Mouse (Mus musculus): ENCODE measurements at regions not wholly inside any gene's neighbourhood (a gene's known extent, or its start where the extent isn't known, plus 50 kb on each side); places are given as distances from the start of the nearest gene placed in this dataset.
"Not testable (repeated sequence)": the region's sequence is repeated elsewhere in the genome, so short reads cannot be mapped to it uniquely, and the experiment has no call there.

DNA sequence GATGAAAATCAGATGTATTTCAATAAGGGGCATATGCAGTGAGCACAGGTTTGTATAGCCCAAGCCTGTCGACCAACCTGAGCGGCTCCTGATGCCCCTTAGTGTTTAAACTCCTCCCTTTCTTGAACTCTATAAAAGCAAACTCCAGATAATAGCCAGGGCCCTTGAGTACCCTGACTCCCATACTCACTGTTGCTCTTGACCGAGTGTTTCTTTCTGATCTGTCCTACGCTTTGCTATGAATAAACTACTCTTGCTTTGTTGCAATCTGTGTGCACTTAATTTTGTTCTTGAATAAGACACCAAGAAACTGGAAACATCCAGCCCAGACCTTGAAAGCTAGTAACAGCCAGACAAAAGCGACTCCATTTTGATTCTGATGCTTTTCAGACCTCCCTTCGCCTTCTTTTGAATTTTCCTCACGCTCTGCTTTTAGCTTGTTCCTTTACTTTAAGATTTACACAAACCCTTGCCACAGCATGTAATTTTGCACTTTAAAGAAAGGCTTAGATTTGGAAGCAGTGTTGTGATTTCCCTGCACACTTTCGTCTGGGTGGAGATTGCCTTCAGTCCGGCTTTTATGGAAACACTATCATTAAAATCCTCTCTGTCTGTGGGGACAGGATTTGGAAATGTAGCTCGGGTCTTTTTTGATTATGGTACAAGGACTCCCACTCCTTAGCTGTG is 149.1 kb downstream of the Gm5426 start:
- Histone ChIP-seq H3K4me2 (ENCODE audit: low read length) (no peak overlapping the region), H3K4me1 (replicated peaks; ENCODE audit: control insufficient read depth, insufficient read depth, low read length) (no peaks in the 10 kb centered on the region), H3K9me3 (ENCODE audit: control insufficient read depth, low read length) (no peaks in the 10 kb centered on the region), H3K27me3 (replicated peaks; ENCODE audit: control insufficient read depth, insufficient read depth, low read length) (no peaks in the 10 kb centered on the region), H3K36me3 (ENCODE audit: control insufficient read depth, insufficient read depth, low read length) (no peaks in the 10 kb centered on the region), H3K9ac (ENCODE audit: low read length) (no peak overlapping the region), H3K27ac (ENCODE audit: low read depth) (no peak overlapping the region), H3K4me3 (ENCODE audit: low read depth, low read length) (no peak overlapping the region)
- WGBS: 87% methylated on average over 10 of the region's 10 CpGs
- ATAC-seq (replicated peaks; ENCODE audit: low FRiP score, low TSS enrichment, low read depth) (no peak), DNase-seq (ENCODE audit: low spot score) (no peak)

DNA sequence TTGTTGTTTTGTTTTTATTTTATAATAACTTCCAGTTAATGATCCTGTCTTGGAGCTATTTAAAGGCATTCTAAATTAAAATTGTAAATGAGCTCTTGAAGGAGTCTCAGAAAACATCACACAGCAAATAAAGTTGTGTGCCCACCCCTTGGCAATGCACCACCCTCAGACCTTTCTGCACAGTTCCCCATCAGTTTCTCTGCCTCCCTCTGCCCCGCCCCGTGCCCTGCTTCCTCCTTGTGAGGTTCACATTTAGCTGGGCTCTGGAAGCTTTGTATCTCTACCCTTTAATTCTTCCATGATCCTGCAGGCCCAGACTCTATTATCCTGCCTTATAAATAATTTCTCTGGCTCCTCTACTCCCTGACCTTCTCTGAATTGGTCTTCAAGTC is 149.7 kb downstream of the Gm5426 start:
- ATAC-seq (replicated peaks; ENCODE audit: low FRiP score, low TSS enrichment, low read depth): no peak
- DNase-seq (ENCODE audit: low spot score): no peak
- no peak overlapping the region for H3K4me3 ChIP-seq (ENCODE audit: low read depth, low read length)
- WGBS: 75% methylated on average over 2 of the region's 2 CpGs
- no peaks in the 10 kb centered on the region for H3K4me1 ChIP-seq (replicated peaks; ENCODE audit: control insufficient read depth, insufficient read depth, low read length)
- H3K4me2 ChIP-seq (ENCODE audit: low read length): no peak overlapping the region
- H3K36me3 ChIP-seq (ENCODE audit: control insufficient read depth, insufficient read depth, low read length): no peaks in the 10 kb centered on the region
- H3K27ac ChIP-seq (ENCODE audit: low read depth): no peak overlapping the region
- H3K9me3 ChIP-seq (ENCODE audit: control insufficient read depth, low read length): no peaks in the 10 kb centered on the region
- no peaks in the 10 kb centered on the region for H3K27me3 ChIP-seq (replicated peaks; ENCODE audit: control insufficient read depth, insufficient read depth, low read length)
- no peak overlapping the region for H3K9ac ChIP-seq (ENCODE audit: low read length)

DNA sequence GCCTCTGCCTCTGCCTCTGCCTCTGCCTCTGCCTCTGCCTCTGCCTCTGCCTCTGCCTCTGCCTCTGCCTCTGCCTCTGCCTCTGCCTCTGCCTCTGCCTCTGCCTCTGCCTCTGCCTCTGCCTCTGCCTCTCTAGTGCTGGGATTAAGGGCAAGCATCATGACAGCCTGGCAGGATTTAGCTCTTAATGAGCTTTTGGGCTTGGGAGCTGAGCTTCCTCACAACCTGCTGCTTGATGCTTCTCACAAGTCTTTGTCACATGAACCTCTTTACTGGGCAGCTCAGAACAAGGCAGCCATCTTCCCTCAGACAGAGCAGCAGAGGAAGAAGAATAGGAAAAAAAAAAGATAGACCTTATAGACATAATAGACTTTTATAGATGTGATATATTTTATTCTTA is 152.6 kb downstream of the Gm5426 start:
- H3K27ac ChIP-seq (ENCODE audit: low read depth); H3K9me3 ChIP-seq (ENCODE audit: control insufficient read depth, low read length); H3K4me1 ChIP-seq (replicated peaks; ENCODE audit: control insufficient read depth, insufficient read depth, low read length); H3K4me2 ChIP-seq (ENCODE audit: low read length); DNase-seq (ENCODE audit: low spot score); H3K4me3 ChIP-seq (ENCODE audit: low read depth, low read length); H3K27me3 ChIP-seq (replicated peaks; ENCODE audit: control insufficient read depth, insufficient read depth, low read length); ATAC-seq (replicated peaks; ENCODE audit: low FRiP score, low TSS enrichment, low read depth); H3K9ac ChIP-seq (ENCODE audit: low read length); H3K36me3 ChIP-seq (ENCODE audit: control insufficient read depth, insufficient read depth, low read length): not testable (repeated sequence)

DNA sequence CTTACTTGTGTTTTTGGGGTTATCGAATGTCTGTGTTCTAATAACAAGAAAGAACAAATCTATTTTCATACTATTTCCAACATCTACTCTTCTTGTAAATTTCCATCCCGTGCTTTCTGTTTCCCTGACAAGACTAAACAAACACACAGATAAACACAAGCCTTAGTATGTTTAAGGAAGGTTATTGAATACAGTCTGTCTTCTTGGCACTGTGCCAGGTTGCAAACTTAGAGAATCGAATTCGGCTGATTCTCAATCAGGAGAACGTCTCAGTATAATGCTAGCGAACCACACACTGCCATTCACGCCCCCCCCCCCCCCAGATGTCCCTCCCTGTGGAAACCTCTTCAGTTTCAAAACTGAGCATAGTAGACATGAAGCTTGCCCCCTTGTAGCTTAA is 157.2 kb downstream of the Gm5426 start:
- H3K4me1 ChIP-seq (replicated peaks; ENCODE audit: control insufficient read depth, insufficient read depth, low read length): 0 out of 2 replicates have a peak, but pooled peaks cover 3% of the 10 kb centered on the region
- no peak overlapping the region for H3K4me2 ChIP-seq (ENCODE audit: low read length)
- H3K36me3 ChIP-seq (ENCODE audit: control insufficient read depth, insufficient read depth, low read length): no peaks in the 10 kb centered on the region
- DNase-seq (ENCODE audit: low spot score) (no peak), ATAC-seq (replicated peaks; ENCODE audit: low FRiP score, low TSS enrichment, low read depth) (no peak)
- no peaks in the 10 kb centered on the region for H3K9me3 ChIP-seq (ENCODE audit: control insufficient read depth, low read length)
- 48% methylated on average over 7 of the region's 7 CpGs for WGBS
- no peaks in the 10 kb centered on the region for H3K27me3 ChIP-seq (replicated peaks; ENCODE audit: control insufficient read depth, insufficient read depth, low read length)
- no peak overlapping the region for H3K9ac ChIP-seq (ENCODE audit: low read length)
- H3K4me3 ChIP-seq (ENCODE audit: low read depth, low read length): no peak overlapping the region
- no peak overlapping the region for H3K27ac ChIP-seq (ENCODE audit: low read depth)

DNA sequence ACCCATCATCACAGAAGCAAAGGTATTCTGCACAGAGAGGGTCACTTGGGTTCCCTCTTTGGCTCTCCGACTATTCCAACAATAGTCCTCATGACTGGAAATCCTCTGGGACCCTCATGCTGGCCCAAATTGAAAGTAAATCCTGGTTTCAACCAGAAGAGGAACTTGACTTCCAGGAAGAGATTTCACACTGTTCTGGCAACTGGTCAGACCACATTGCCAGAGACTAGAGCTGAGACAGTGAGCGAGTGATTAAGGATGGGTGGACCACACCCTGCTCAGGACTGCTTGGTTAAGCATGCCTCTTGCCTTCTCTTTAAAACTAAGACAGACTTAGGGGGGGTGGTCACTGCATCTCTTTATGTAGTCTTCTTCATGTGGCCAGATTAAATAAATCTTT is 158.3 kb downstream of the Gm5426 start:
- H3K27ac ChIP-seq (ENCODE audit: low read depth): no peak overlapping the region
- 0 out of 2 replicates have a peak, but pooled peaks cover 3% of the 10 kb centered on the region for H3K4me1 ChIP-seq (replicated peaks; ENCODE audit: control insufficient read depth, insufficient read depth, low read length)
- H3K27me3 ChIP-seq (replicated peaks; ENCODE audit: control insufficient read depth, insufficient read depth, low read length): no peaks in the 10 kb centered on the region
- no peaks in the 10 kb centered on the region for H3K9me3 ChIP-seq (ENCODE audit: control insufficient read depth, low read length)
- no peak overlapping the region for H3K9ac ChIP-seq (ENCODE audit: low read length)
- ATAC-seq (replicated peaks; ENCODE audit: low FRiP score, low TSS enrichment, low read depth) (no peak), DNase-seq (ENCODE audit: low spot score) (no peak)
- no peaks in the 10 kb centered on the region for H3K36me3 ChIP-seq (ENCODE audit: control insufficient read depth, insufficient read depth, low read length)
- no peak overlapping the region for H3K4me3 ChIP-seq (ENCODE audit: low read depth, low read length)
- H3K4me2 ChIP-seq (ENCODE audit: low read length): no peak overlapping the region
- 66% methylated on average over 2 of the region's 2 CpGs for WGBS

DNA sequence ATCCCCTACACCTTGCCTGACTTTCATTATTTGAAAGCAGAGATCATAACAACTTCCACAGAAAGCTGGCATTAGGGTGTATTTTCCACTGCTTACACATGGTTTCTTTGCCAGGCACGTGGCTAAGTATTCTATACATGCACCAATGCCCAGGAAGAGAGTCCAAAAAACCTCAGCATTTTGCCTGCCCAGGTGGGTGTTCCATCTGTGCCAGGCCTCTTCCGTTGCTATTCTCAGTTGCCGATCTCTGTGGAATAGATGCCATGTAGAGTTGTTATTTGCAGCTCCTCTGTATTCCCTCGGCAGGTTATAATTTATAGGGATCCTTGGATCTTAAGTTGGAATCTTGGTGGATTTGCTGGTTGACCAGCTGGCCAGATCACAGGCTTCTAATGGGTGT is 161.3 kb downstream of the Gm5426 start:
- DNase-seq (ENCODE audit: low spot score): no peak
- no peak for ATAC-seq (replicated peaks; ENCODE audit: low FRiP score, low TSS enrichment, low read depth)
- Histone ChIP-seq H3K4me3 (ENCODE audit: low read depth, low read length) (no peak overlapping the region), H3K27ac (ENCODE audit: low read depth) (no peak overlapping the region), H3K9me3 (ENCODE audit: control insufficient read depth, low read length) (no peaks in the 10 kb centered on the region), H3K27me3 (replicated peaks; ENCODE audit: control insufficient read depth, insufficient read depth, low read length) (no peaks in the 10 kb centered on the region), H3K9ac (ENCODE audit: low read length) (no peak overlapping the region), H3K4me1 (replicated peaks; ENCODE audit: control insufficient read depth, insufficient read depth, low read length) (0 out of 2 replicates have a peak, but pooled peaks cover 3% of the 10 kb centered on the region), H3K36me3 (ENCODE audit: control insufficient read depth, insufficient read depth, low read length) (no peaks in the 10 kb centered on the region), H3K4me2 (ENCODE audit: low read length) (no peak overlapping the region)
- 91% methylated on average over 4 of the region's 4 CpGs for WGBS

DNA sequence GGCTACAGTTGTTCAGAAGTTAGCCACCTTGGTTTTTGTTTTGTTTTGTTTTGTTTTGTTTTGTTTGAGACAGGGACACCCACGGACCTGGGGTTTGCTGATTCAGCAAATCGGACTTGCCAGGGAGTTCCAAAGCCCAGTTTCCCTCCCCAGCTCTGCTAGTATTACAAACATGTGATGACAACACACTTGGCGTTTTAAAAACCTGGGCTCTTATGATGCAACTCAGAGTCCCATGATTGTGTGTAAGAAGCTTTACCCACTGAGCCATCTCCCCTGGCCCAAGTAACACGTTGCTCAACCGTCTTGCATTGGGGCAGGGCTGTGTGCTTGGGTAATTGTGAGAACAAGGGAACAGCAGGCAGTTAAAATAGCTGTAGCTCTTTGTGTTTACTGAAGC is 162.2 kb downstream of the Gm5426 start:
- H3K9me3 ChIP-seq (ENCODE audit: control insufficient read depth, low read length): no peaks in the 10 kb centered on the region
- ATAC-seq (replicated peaks; ENCODE audit: low FRiP score, low TSS enrichment, low read depth) (no peak), DNase-seq (ENCODE audit: low spot score) (no peak)
- H3K4me2 ChIP-seq (ENCODE audit: low read length): no peak overlapping the region
- no peaks in the 10 kb centered on the region for H3K36me3 ChIP-seq (ENCODE audit: control insufficient read depth, insufficient read depth, low read length)
- WGBS: 69% methylated on average over 5 of the region's 5 CpGs
- H3K27ac ChIP-seq (ENCODE audit: low read depth): no peak overlapping the region
- no peaks in the 10 kb centered on the region for H3K27me3 ChIP-seq (replicated peaks; ENCODE audit: control insufficient read depth, insufficient read depth, low read length)
- 0 out of 2 replicates have a peak, but pooled peaks cover 3% of the 10 kb centered on the region for H3K4me1 ChIP-seq (replicated peaks; ENCODE audit: control insufficient read depth, insufficient read depth, low read length)
- no peak overlapping the region for H3K4me3 ChIP-seq (ENCODE audit: low read depth, low read length)
- no peak overlapping the region for H3K9ac ChIP-seq (ENCODE audit: low read length)

DNA sequence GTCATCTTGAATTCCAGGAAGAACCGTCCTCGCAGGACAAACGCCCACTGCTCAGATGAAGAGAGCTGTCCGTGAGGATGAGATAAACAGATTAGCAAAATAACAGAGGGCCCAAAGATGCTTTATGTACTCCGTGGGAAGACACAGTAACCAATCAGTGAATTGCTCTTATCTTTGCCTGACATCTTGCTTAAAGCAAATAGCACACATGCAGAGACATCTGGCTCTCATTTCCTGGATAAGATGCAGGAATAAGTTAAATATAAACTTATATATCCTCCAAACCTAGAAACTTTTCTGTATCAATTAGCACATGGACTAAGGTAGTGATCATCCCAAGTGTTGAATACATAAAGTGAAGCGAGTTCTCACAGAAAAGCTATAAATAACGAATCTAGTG is 169.3 kb downstream of the Gm5426 start:
- Histone ChIP-seq H3K9ac (ENCODE audit: low read length) (no peak overlapping the region), H3K36me3 (ENCODE audit: control insufficient read depth, insufficient read depth, low read length) (no peaks in the 10 kb centered on the region), H3K4me2 (ENCODE audit: low read length) (no peak overlapping the region), H3K27ac (ENCODE audit: low read depth) (peak overlapping the region; percentile 47; the same call in 1 of the 2 replicates), H3K27me3 (replicated peaks; ENCODE audit: control insufficient read depth, insufficient read depth, low read length) (no peaks in the 10 kb centered on the region), H3K4me1 (replicated peaks; ENCODE audit: control insufficient read depth, insufficient read depth, low read length) (peaks cover 18% of the 10 kb centered on the region), H3K9me3 (ENCODE audit: control insufficient read depth, low read length) (no peaks in the 10 kb centered on the region), H3K4me3 (ENCODE audit: low read depth, low read length) (no peak overlapping the region)
- WGBS: 47% methylated on average over 7 of the region's 7 CpGs
- ATAC-seq (replicated peaks; ENCODE audit: low FRiP score, low TSS enrichment, low read depth) (no peak), DNase-seq (ENCODE audit: low spot score) (no peak)

DNA sequence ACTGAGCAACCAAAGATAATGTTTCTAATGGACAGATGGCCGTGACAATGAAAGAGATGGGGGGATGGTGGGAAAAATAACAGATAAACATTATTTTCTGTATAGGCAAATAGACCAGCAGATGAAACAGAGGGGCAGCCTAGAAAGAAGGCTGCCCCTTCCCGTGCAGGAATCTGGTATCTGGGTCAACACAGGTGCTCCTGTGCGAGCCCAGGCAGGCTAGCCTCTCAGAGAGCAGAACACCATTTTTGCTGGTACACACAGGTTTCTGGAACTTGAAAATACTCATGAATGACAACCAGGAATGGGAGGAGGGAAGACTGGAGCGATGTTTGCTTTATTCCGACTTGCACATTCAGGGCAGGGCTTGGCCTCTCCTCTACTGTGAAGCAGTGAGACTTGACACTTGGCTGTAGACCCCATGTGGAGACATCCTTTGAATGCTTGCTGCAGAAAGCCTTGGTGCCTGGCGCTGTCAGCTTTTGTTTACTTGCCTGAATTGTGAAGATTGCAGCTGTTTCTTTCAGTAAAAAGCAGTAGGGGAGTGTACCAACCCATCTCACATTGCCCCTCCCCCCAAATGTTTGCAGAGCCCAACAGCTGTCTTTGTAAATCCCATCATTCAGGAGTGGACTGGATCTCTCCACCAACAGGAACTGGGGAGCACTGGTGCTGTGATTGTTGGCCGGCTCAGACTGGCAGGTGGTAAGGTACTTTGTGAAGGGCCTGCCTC is 172.5 kb downstream of the Gm5426 start:
- H3K9ac ChIP-seq (ENCODE audit: low read length): no peak overlapping the region
- no peak overlapping the region for H3K4me2 ChIP-seq (ENCODE audit: low read length)
- H3K27me3 ChIP-seq (replicated peaks; ENCODE audit: control insufficient read depth, insufficient read depth, low read length): no peaks in the 10 kb centered on the region
- H3K4me3 ChIP-seq (ENCODE audit: low read depth, low read length): no peak overlapping the region
- no peak overlapping the region for H3K27ac ChIP-seq (ENCODE audit: low read depth)
- H3K4me1 ChIP-seq (replicated peaks; ENCODE audit: control insufficient read depth, insufficient read depth, low read length): peaks cover 18% of the 10 kb centered on the region
- no peaks in the 10 kb centered on the region for H3K36me3 ChIP-seq (ENCODE audit: control insufficient read depth, insufficient read depth, low read length)
- peak; percentile 48; the same call in 1 of the 2 replicates for ATAC-seq (replicated peaks; ENCODE audit: low FRiP score, low TSS enrichment, low read depth)
- H3K9me3 ChIP-seq (ENCODE audit: control insufficient read depth, low read length): peaks cover 5% of the 10 kb centered on the region; the same call in 1 of the 2 replicates
- peak; percentile 59 for DNase-seq (ENCODE audit: low spot score)
- WGBS: 16% methylated on average over 7 of the region's 7 CpGs
